Mouse (Mus musculus) midbrain, embryonic 11.5 days (tissue): ENCODE measurements around the gene A930033H14Rik. TPM values are rescaled to one million over a fixed set of nuclear protein-coding genes. Genes with fewer than 3 reads are reported as not detected.

Source experiments
- ATAC-seq: fragments of 200-750 bp; cut with Nextera tagmentation; 2 replicates; pipeline ENCODE4 v1.8.0; 2017; ENCODE audit warnings: moderate TSS enrichment, moderate library complexity; ENCODE audit not compliant: low FRiP score
- DNase-seq: peaks from one replicate; pipeline ENCODE4 v3.0.0; 2015; ENCODE audit warnings: low spot score; ENCODE audit errors: missing footprints
- H3K27ac ChIP-seq: fragments of 300-500 bp; sonication (generic); 2 replicates; pipeline ENCODE4 v1.5.1; 2014; ENCODE audit warnings: low read depth, low read length
- H3K27me3 ChIP-seq: fragments of 300-500 bp; sonication (generic); 2 replicates; pipeline ENCODE4 v1.6.1; 2014; ENCODE audit warnings: mild to moderate bottlenecking, low read length, moderate library complexity, mixed read lengths; ENCODE audit not compliant: control insufficient read depth, insufficient read depth
- H3K36me3 ChIP-seq: fragments of 300-500 bp; sonication (generic); 2 replicates; pipeline ENCODE4 v1.6.1; 2014; ENCODE audit warnings: mild to moderate bottlenecking, low read length, moderate library complexity, mixed read lengths; ENCODE audit not compliant: control insufficient read depth, insufficient read depth
- H3K4me1 ChIP-seq: fragments of 300-500 bp; sonication (generic); 2 replicates; pipeline ENCODE4 v1.6.1; 2014; ENCODE audit warnings: low read length; ENCODE audit not compliant: control insufficient read depth, insufficient read depth
- H3K4me2 ChIP-seq: fragments of 300-500 bp; sonication (generic); 2 replicates; pipeline ENCODE4 v1.6.1; 2014; ENCODE audit warnings: mild to moderate bottlenecking, moderate library complexity
- H3K4me3 ChIP-seq: fragments of 300-500 bp; sonication (generic); 2 replicates; pipeline ENCODE4 v1.5.1; 2014; ENCODE audit warnings: low read depth, low read length
- H3K9ac ChIP-seq: fragments of 300-500 bp; sonication (generic); 2 replicates; pipeline ENCODE4 v1.6.1; 2014; ENCODE audit warnings: low read length
- H3K9me3 ChIP-seq: fragments of 300-500 bp; sonication (generic); 2 replicates; pipeline ENCODE4 v1.6.1; 2016; ENCODE audit warnings: low read length; ENCODE audit not compliant: control insufficient read depth
- WGBS: fragments of 180-500 bp; shearing (Covaris S2); extraction: QIAGEN DNeasy Blood & Tissue Kit; methylation state at CpG from one replicate; pipeline ENCODE4 v1.1.7; 2014; 5-methylcytosine and 5-hydroxymethylcytosine counted together
- polyA plus RNA-seq: library from polyadenylated mRNA; unstranded; fragments of >200 nt; fragmentation: Nextera tagmentation; extraction: Ambion mirVana; gene quantifications from 2 replicates; pipeline ENCODE4 v1.2.1, GENCODE M21; 2014

A930033H14Rik gene
- polyA plus RNA-seq, 1 experiment from 2014 or later, result 0.82 TPM

- no peak for ATAC-seq
These were observed 22.3 kb downstream of the A930033H14Rik start for GRCm38 (mm10) chr10:69190434-69191160.

GRCm38 (mm10) chr10:69187773-69188443 is 25.0 kb downstream of the A930033H14Rik start:
- no peaks in the 10 kb centered on the region for H3K36me3 ChIP-seq
- H3K27ac ChIP-seq, result no peak overlapping the region
- ATAC-seq, result no peak
- DNase-seq, result no peak
- no peaks in the 10 kb centered on the region for H3K9me3 ChIP-seq
- no peaks in the 10 kb centered on the region for H3K4me1 ChIP-seq
- H3K4me2 ChIP-seq, result no peak overlapping the region
- no peak overlapping the region for H3K9ac ChIP-seq
- WGBS, result 93% methylated on average over 9 of the region's 9 CpGs
- H3K4me3 ChIP-seq, result no peak overlapping the region
- no peaks in the 10 kb centered on the region for H3K27me3 ChIP-seq

More at GRCm38 (mm10) chr10:69190434-69191160, 22.3 kb downstream of the A930033H14Rik start:
- Histone ChIP-seq H3K4me3 (no peak overlapping the region), H3K4me2 (no peak overlapping the region), H3K9ac (no peak overlapping the region), H3K27me3 (no peaks in the 10 kb centered on the region), H3K4me1 (no peaks in the 10 kb centered on the region), H3K36me3 (no peaks in the 10 kb centered on the region), H3K27ac (no peak overlapping the region), H3K9me3 (no peaks in the 10 kb centered on the region)
- 88% methylated on average over 10 of the region's 10 CpGs for WGBS
- DNase-seq, result no peak

GRCm38 (mm10) chr10:69185894-69186893 is 26.7 kb downstream of the A930033H14Rik start:
- no peaks in the 10 kb centered on the region for H3K9me3 ChIP-seq
- ATAC-seq (peak; percentile 82), DNase-seq (peak; percentile 93)
- no peaks in the 10 kb centered on the region for H3K27me3 ChIP-seq
- no peaks in the 10 kb centered on the region for H3K4me1 ChIP-seq
- H3K27ac ChIP-seq, result no peak overlapping the region
- no peaks in the 10 kb centered on the region for H3K36me3 ChIP-seq
- peak overlapping the region; percentile 14; the same call in 1 of the 2 replicates for H3K4me3 ChIP-seq
- peak overlapping the region; percentile 37; the same call in 1 of the 2 replicates for H3K4me2 ChIP-seq
- 35% methylated on average over 21 of the region's 21 CpGs for WGBS
- H3K9ac ChIP-seq, result 0 out of 2 replicates have a peak overlapping the region, but pooled peaks have one; percentile 36

- Histone ChIP-seq H3K4me1 (no peaks in the 10 kb centered on the region), H3K9me3 (no peaks in the 10 kb centered on the region), H3K36me3 (no peaks in the 10 kb centered on the region), H3K4me3 (no peak overlapping the region), H3K27ac (no peak overlapping the region), H3K27me3 (no peaks in the 10 kb centered on the region), H3K4me2 (no peak overlapping the region), H3K9ac (no peak overlapping the region)
- no peak for ATAC-seq
- DNase-seq, result no peak
- 86% methylated on average over 4 of the region's 4 CpGs for WGBS
These were observed 27.5 kb downstream of the A930033H14Rik start for GRCm38 (mm10) chr10:69185431-69185830.

DNA sequence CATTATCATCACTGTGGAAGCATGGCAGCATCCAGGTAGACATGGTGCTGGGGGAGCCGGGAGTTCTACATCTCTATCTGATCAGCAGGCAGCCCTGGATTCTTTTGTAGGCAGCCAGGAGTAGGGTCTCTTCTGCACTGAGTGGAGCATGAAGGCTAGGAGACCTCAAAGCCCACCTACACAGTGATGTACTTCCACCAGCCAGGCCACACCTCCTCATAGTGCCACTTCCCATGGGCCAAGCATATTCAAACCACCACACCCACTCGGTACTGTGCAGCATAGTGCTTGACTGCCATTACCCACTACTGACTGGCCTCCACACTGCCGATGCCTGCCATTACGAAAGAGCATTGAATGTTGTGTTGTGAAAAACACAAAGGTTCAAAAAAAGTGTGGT is 28.0 kb downstream of the A930033H14Rik start:
- WGBS, result 90% methylated on average over 4 of the region's 4 CpGs
- no peaks in the 10 kb centered on the region for H3K36me3 ChIP-seq
- no peaks in the 10 kb centered on the region for H3K9me3 ChIP-seq
- no peak overlapping the region for H3K27ac ChIP-seq
- H3K4me2 ChIP-seq, result no peak overlapping the region
- DNase-seq (no peak), ATAC-seq (no peak)
- no peaks in the 10 kb centered on the region for H3K4me1 ChIP-seq
- H3K27me3 ChIP-seq, result no peaks in the 10 kb centered on the region
- H3K4me3 ChIP-seq, result no peak overlapping the region
- no peak overlapping the region for H3K9ac ChIP-seq

GRCm38 (mm10) chr10:69180997-69181396 is 31.9 kb downstream of the A930033H14Rik start:
- Histone ChIP-seq H3K4me3 (no peak overlapping the region), H3K36me3 (no peaks in the 10 kb centered on the region), H3K9ac (no peak overlapping the region), H3K27ac (no peak overlapping the region), H3K4me2 (no peak overlapping the region), H3K27me3 (no peaks in the 10 kb centered on the region), H3K9me3 (no peaks in the 10 kb centered on the region), H3K4me1 (no peaks in the 10 kb centered on the region)
- ATAC-seq (no peak), DNase-seq (no peak)
- WGBS, result 85% methylated on average over 3 of the region's 3 CpGs

- H3K4me2 ChIP-seq, result no peak overlapping the region
- H3K27ac ChIP-seq, result no peak overlapping the region
- ATAC-seq, result no peak
- H3K9ac ChIP-seq, result no peak overlapping the region
- H3K4me1 ChIP-seq, result no peaks in the 10 kb centered on the region
- no peak overlapping the region for H3K4me3 ChIP-seq
- no peaks in the 10 kb centered on the region for H3K36me3 ChIP-seq
- DNase-seq, result no peak
- WGBS, result 89% methylated on average over 1 of the region's 1 CpGs
- no peaks in the 10 kb centered on the region for H3K27me3 ChIP-seq
- H3K9me3 ChIP-seq, result no peaks in the 10 kb centered on the region
These were observed 33.6 kb downstream of the A930033H14Rik start for GRCm38 (mm10) chr10:69179341-69179740.

- ATAC-seq (no peak), DNase-seq (no peak)
- no peaks in the 10 kb centered on the region for H3K27me3 ChIP-seq
- no peak overlapping the region for H3K9ac ChIP-seq
- H3K9me3 ChIP-seq, result no peaks in the 10 kb centered on the region
- WGBS, result 87% methylated on average over 3 of the region's 3 CpGs
- no peak overlapping the region for H3K4me3 ChIP-seq
- H3K4me1 ChIP-seq, result no peaks in the 10 kb centered on the region
- H3K27ac ChIP-seq, result no peak overlapping the region
- no peak overlapping the region for H3K4me2 ChIP-seq
- no peaks in the 10 kb centered on the region for H3K36me3 ChIP-seq
These were observed 36.8 kb downstream of the A930033H14Rik start for GRCm38 (mm10) chr10:69176116-69176515.
